Mouse (Mus musculus) T-helper 17 cell (primary cell): Measurements from ENCODE around the gene Tm9sf3.

ENCODE experiments used
- in situ Hi-C, 2 experiments: fragments of 300-600 bp; cut with MboI, MseI; formaldehyde crosslinking; loops; 1 replicate in 1 of 2; 2 replicates in 1 of 2; pipeline ENCODE4 v1.15.1; 2025; ENCODE audit warnings: high pct_unique_total_duplicates in 2 of 2

Tm9sf3 gene

GRCm38 (mm10) chr19:41266251-41266901 is 2.6 kb upstream of the Tm9sf3 start:
- in situ Hi-C loops, result no loop called here

DNA sequence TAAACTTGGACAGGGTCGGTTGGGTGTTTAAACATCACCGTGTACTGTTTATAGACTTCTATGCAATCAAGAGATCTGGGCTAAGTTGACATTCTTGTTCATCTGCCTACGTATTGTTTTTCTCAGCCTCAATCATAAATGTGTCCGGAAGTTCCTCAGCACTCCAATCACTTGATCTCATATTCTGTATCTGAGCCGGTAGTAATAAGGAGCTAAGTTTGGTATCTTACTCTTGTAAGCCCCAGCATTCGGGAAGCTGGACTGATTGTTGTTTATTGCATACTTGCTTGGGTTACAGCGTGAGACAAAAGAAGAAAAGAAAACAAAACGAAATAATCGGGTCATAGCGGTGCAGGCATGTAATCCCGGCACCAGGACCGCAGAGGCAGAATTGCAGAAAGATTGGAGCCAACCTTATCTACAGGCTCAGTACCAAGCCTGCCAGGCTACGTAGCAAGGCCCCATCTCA is 568 bp upstream of the Tm9sf3 start:
- in situ Hi-C loops, result no loop called here

DNA sequence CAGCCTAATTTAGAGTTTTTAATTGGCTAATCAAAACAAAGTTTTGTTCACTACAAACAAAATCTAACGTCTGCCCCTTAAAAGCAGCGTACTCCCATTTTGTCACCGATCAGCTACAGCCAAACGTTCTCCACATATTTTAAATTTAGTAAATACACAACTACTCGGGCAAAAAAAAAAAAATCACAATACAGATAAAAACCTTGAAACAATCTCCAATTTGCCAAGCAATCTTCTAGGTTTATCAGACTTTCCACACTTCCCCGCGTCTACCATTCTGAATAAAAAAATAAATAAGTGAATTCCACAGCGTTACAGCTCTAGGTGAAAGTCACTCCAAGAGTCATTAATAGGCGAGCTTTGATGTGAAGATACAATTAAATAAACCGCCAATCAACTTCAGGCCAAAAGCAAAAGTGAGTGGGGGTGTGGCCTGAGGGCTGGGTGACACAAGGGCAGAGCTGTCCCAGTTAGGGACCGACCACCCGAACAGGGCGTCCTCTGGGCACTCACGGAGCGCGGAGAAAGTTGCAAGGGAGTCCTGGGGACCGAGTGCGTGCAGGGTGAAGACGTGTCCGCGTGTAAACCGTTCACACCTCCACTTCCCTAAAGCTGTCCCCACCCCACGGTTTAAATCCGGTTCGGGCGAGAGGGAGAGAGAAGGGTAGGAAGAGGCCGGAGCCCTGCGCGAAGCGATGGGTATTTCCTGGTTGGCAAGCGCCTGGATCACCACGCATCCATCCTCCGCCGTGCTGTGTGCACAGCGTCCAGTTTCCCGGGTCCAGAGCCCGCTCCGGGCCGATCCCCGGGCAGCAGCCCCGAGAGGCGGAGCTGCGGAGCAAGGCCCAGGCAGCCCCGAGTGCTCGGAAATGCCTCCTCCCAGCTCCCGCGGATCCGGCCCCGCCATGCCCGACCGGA is 826 bp downstream of the Tm9sf3 start:
- in situ Hi-C loops, result no loop called here

DNA sequence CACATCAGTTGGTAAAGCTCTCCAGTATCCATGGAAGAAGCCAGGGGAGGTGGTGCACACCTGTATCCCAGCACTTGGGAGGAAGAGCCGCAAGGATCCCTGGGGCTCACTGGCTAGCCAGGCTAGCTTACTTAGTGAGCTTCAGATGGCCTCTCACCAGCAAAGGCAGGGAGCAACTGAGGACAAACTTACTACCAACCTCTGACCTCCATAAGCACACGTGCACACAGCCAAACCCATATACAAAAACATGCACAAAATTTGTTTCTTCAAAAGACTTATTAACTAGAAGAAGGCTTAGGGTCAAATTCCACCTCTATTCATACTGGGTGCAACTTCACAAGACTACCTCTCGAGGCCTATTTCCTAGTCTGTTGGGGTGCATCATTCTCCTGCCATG is 3.1 kb downstream of the Tm9sf3 start:
- in situ Hi-C loops, result no loop called here

DNA sequence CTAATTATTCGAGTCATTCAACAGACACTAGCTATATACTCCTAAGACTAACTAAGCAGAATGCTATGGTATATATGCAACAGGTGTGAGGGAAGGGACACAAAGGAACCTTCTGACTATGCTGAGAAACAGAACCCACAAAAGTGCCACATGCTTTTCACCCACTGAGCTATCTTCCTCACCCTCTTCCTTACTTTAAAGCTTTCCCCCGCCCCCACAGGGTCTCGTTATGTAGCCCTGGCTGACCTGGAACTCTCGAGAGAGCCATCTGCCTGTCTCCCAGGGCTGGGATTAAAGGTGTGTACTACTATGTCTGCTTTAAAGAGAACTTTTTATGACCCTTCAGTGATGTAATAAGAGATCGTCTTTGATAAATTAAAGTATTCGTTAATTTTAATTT is 4.5 kb downstream of the Tm9sf3 start:
- in situ Hi-C loops, result no loop called here

- in situ Hi-C loops, result no loop called here
Observed at GRCm38 (mm10) chr19:41258707-41259106, 5.1 kb downstream of the Tm9sf3 start.

- in situ Hi-C loops, result no loop called here
Observed at GRCm38 (mm10) chr19:41254584-41254983, 9.2 kb downstream of the Tm9sf3 start.

- in situ Hi-C loops, result loop anchor here in 1 of 2 experiments (10.0 kb wide), 1 partner anchor 664 kb away; the partner anchor contains the start of gene Aldh18a1
Observed at GRCm38 (mm10) chr19:41248968-41249367, 14.8 kb downstream of the Tm9sf3 start.

- in situ Hi-C loops, result loop anchor here in 1 of 2 experiments (10.0 kb wide), 1 partner anchor 663 kb away; the partner anchor contains the start of gene Aldh18a1
Observed at GRCm38 (mm10) chr19:41248271-41248670, 15.5 kb downstream of the Tm9sf3 start.

DNA sequence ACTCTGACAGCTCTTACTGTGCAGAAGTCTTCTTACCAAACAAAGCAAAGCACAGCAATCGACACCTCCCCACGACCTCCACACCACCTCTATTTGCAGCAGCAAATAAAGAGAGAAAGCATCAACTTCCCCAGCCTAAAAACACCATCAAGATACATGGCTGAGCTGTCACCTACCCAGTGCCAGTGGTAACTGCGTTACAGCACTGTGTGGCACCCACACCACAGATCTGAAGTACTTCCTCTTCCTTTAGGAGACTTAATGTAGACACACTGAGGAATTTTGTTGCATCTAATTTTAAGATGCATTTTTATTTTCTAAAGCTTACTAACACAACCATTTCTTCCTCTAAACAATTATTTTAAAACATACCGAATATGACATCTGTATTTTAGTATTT is 17.5 kb downstream of the Tm9sf3 start:
- in situ Hi-C loops, result loop anchor here in 1 of 2 experiments (10.0 kb wide), 1 partner anchor 661 kb away; the partner anchor contains the start of gene Aldh18a1

- in situ Hi-C loops, result loop anchor here in 1 of 2 experiments (10.0 kb wide), 1 partner anchor 660 kb away; the partner anchor contains the start of gene Aldh18a1
Observed at GRCm38 (mm10) chr19:41244581-41244980, 19.2 kb downstream of the Tm9sf3 start.

DNA sequence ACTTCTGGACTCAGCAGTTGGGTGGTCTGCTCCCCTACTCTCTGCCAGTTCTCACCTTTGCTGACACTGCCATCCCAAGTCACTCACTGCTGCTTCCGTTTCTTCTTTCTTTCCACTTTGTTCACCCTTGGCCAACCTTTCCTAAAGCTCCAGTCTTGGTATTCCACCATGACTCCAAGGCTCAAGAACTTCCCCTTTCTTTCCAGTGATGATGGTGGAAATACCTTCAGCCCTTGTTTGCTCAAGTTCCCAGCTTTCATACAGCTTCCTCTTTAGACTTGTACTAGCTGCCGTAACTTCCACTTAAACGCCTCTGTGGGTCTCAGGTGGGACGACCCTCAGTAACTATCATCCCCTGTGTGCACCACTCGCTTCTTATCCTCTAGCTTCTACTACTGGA is 21.8 kb downstream of the Tm9sf3 start:
- in situ Hi-C loops, result loop anchor here in 1 of 2 experiments (10.0 kb wide), 1 partner anchor 657 kb away; the partner anchor contains the start of gene Aldh18a1

GRCm38 (mm10) chr19:41233698-41234097 is 30.1 kb downstream of the Tm9sf3 start:
- in situ Hi-C loops, result no loop called here

DNA sequence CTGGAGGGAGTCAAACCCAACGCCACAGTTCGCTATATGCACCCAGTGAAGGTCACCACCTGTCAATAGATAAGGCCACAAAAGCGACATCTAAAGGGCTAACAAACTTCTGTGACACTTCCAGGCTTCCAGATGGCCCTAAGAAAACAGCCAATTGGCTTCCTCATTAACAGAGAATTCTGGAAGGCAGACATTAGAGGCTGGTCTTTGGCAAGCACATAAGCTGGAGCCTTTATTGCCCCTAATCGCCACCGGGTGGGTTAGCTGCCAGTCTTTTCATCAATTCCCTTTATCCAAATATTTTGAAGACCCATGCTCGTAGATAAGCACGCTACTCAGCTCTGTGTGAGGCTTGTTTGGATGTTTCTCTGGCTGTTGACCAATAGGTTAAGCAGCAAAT is 55.5 kb downstream of the Tm9sf3 start:
- in situ Hi-C loops, result no loop called here

DNA sequence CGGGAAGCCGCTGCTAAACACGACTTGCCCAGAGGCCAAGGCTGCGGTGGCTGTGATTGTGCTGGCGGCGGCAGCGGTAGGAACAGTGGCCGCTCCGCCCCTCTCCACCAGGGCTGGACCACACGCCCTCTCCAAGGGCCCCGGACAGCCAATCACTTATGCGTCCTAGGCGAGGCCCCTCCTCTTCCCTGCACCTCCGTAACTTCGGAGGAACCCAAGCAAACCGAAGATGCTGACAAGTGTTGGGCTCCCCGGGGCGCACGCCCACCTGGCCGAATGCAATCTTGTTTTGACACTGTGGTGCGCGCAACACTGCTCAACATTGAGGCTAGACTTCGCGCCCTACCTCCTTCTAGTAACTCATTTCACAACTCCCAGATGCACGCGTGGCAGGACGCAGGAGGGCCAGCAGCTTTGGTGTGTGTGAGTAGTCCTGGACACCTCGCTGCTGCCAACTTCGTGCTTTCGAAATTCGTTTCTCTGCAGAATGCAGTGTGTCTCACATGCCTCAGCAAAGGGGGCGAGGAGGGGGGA is 56.9 kb downstream of the Tm9sf3 start, which contains the start of gene Tll2:
TSS of gene Tll2 (minus strand) at position 25 of the 534 bp plus-strand sequence.
- in situ Hi-C loops, result no loop called here

DNA sequence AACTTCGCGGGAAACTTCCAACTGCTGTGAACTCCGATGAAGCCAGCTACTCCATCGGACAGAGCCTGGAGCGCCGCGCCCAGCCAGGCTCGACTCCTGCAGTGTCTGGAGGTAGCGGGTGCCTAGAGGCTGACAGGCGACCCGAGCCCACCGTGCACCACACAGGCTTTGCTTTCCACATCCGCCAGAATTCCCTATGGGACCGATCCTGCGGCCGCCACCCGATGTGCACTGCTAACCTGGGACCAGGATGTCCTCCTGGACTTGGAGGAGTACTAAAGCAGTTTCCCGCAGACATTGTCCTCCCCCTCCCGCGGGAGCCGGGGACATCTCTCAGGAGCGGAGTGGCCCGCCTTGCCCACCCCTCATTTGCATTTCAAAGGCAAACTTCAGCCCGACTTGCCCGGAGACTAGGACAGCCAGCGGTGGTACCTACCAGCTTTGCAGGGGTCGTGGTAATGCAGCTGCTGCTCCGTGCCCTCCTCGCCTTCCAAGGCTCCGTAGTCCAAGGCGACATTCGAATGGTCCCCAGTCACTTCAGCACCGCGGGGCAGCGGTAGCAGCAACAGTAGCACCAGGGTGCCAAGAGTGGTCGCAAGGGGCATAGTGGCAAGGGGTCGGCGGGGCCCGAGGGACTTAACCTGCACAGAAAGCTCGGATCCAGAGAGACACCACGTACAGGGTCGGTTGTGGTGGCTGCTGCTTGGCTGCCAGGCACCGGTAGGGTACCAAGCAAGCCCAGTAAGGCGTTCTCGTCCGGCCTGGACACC is 57.6 kb downstream of the Tm9sf3 start:
- in situ Hi-C loops, result no loop called here

GRCm38 (mm10) chr19:41204159-41205081 is 59.4 kb downstream of the Tm9sf3 start:
- in situ Hi-C loops, result no loop called here

DNA sequence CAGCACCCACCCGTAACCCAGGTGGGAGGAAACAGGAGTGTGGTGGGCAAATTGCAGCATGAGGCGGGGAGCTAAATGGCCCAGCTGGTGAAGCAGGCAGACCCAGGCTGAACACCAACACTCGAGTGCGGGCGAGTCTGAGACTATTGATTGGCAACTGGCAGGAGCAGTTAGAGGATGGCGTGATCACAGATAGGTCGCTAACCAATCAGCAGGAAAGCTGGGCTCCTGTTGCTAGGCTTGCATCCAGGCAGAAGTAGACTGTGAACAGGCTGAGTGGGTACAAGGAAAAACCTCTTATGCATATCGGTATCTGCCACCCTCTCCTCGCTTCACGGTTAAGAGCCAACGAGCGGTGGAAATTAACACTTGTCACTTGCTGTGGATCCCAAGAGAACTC is 66.2 kb downstream of the Tm9sf3 start:
- in situ Hi-C loops, result no loop called here

GRCm38 (mm10) chr19:41193379-41193778 is 70.4 kb downstream of the Tm9sf3 start:
- in situ Hi-C loops, result loop anchor here in 1 of 2 experiments (5.0 kb wide), 1 partner anchor 96 kb away; no protein-coding TSS in a partner anchor

DNA sequence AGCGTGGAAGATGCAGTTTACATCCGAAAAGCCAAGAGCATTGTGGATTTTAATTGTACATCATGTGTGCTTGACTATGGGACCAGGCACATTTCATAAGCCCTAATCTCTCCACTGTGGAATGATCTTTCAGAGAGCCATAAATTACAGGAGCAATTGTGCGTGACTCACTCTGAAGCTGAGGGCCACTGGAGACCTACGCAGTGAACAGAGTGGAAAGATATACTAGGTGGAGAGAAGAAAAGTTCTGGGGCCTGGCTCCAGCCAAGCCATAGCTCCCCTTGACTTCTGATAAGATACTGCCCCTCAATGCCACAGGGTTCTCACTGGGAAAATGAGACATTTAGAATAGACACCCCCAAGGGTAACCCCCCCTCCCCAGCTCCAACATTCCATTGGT is 70.8 kb downstream of the Tm9sf3 start:
- in situ Hi-C loops, result loop anchor here in 1 of 2 experiments (5.0 kb wide), 1 partner anchor 96 kb away; no protein-coding TSS in a partner anchor
